Mouse (Mus musculus) kidney, embryonic 15.5 days (tissue): ENCODE measurements around the gene Prc1. TPM values are rescaled to one million over a fixed set of nuclear protein-coding genes. Genes with fewer than 3 reads are reported as not detected.

Source experiments
- ATAC-seq: fragments of 200-750 bp; cut with Nextera tagmentation; replicated peaks from 2 replicates; pipeline ENCODE4 v1.8.0; 2017; ENCODE audit warnings: moderate TSS enrichment; ENCODE audit not compliant: low FRiP score
- H3K27ac ChIP-seq: fragments of 300-500 bp; sonication (generic); 2 replicates; pipeline ENCODE4 v1.5.1; 2015; ENCODE audit warnings: mild to moderate bottlenecking, inconsistent platforms
- H3K27me3 ChIP-seq: fragments of 300-500 bp; sonication (generic); 2 replicates; pipeline ENCODE4 v1.6.1; 2015; ENCODE audit warnings: inconsistent platforms
- H3K36me3 ChIP-seq: fragments of 300-500 bp; sonication (generic); 2 replicates; pipeline ENCODE4 v1.6.1; 2015; ENCODE audit warnings: inconsistent platforms
- H3K4me1 ChIP-seq: fragments of 300-500 bp; sonication (generic); 2 replicates; pipeline ENCODE4 v1.6.1; 2015; ENCODE audit warnings: inconsistent platforms
- H3K4me2 ChIP-seq: fragments of 300-500 bp; sonication (generic); 2 replicates; pipeline ENCODE4 v1.6.1; 2015; ENCODE audit warnings: moderate library complexity, mild to moderate bottlenecking, inconsistent platforms
- H3K4me3 ChIP-seq: fragments of 300-500 bp; sonication (generic); replicated peaks from 2 replicates; pipeline ENCODE4 v1.5.1; 2015; ENCODE audit warnings: mild to moderate bottlenecking, inconsistent platforms
- H3K9ac ChIP-seq: fragments of 300-500 bp; sonication (generic); 2 replicates; pipeline ENCODE4 v1.6.1; 2015; ENCODE audit warnings: mild to moderate bottlenecking, inconsistent platforms
- H3K9me3 ChIP-seq: fragments of 300-500 bp; sonication (generic); replicated peaks from 2 replicates; pipeline ENCODE4 v1.6.1; 2016; ENCODE audit warnings: inconsistent platforms
- WGBS: fragments of 180-500 bp; shearing (Covaris S2); methylation state at CpG from one replicate; pipeline ENCODE4 v1.1.7; 2015; ENCODE audit warnings: mixed read lengths; 5-methylcytosine and 5-hydroxymethylcytosine counted together
- polyA plus RNA-seq: library from polyadenylated mRNA; unstranded; fragments of >200 nt; fragmentation: Nextera tagmentation; extraction: Ambion mirVana; gene quantifications from 2 replicates; pipeline ENCODE4 v1.2.1, GENCODE M21; 2015

The Prc1 gene
- polyA plus RNA-seq, 1 experiment from 2014 or later: 150 TPM

DNA sequence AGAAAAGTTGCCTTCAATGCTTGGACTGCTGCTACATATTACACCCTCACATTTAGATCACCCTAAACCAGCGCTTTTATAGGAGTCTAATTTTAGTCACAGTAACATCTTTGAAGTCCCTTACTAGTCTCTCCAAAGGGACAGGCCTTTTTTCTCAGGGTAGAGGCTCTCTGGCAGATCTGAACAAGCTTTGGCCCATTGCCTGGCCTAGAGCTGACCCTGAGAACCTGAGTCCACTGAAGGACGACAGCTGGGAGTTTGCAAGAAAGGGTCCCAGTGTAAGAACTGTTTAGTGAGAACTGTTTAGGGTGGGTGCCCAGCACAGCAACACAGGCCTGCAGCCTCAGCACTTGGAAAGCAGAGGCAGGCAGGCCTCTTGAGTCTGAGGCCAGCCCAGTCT is 71.5 kb downstream of the Prc1 start:
- no peak for ATAC-seq
- H3K27me3 ChIP-seq: no peaks in the 10 kb centered on the region

More for the DNA sequence above, 71.5 kb downstream of the Prc1 start:
- WGBS: 66% methylated on average over 2 of the region's 2 CpGs
- H3K27ac ChIP-seq: no peak overlapping the region
- H3K9ac ChIP-seq: no peak overlapping the region
- H3K4me3 ChIP-seq: no peak overlapping the region
- H3K9me3 ChIP-seq: no peaks in the 10 kb centered on the region
- no peak overlapping the region for H3K4me2 ChIP-seq
- H3K4me1 ChIP-seq: peaks cover 22% of the 10 kb centered on the region
- peaks cover 75% of the 10 kb centered on the region for H3K36me3 ChIP-seq

Other genes starting within 250 kb of the Prc1 start
- gene Idh2, start 179.1 kb upstream of the Prc1 start, polyA plus RNA-seq: 633 and 674 TPM in 2 replicates
- 17.1 and 21.9 TPM in 2 replicates for gene Sema4b, start 107.6 kb upstream of the Prc1 start, polyA plus RNA-seq
- gene Cib1, start 61.6 kb upstream of the Prc1 start, polyA plus RNA-seq: 108 and 122 TPM in 2 replicates
- 3.5 and 3.9 TPM in 2 replicates for gene Gdpgp1, start 61.6 kb upstream of the Prc1 start, polyA plus RNA-seq
- 1.2 and 2.1 TPM in 2 replicates for gene Ttll13, start 48.1 kb upstream of the Prc1 start, polyA plus RNA-seq
- gene Ngrn, start 33.2 kb upstream of the Prc1 start, polyA plus RNA-seq: 47.5 and 48.3 TPM in 2 replicates
- gene Vps33b, start 24.8 kb upstream of the Prc1 start, polyA plus RNA-seq: 14.6 and 15.4 TPM in 2 replicates
- gene Rccd1, start 30.0 kb downstream of the Prc1 start, polyA plus RNA-seq: 9.5 and 12.3 TPM in 2 replicates
- gene Unc45a, start 46.6 kb downstream of the Prc1 start, polyA plus RNA-seq: 38.9 and 41.1 TPM in 2 replicates
- 18.9 and 21.1 TPM in 2 replicates for gene Hddc3, start 48.7 kb downstream of the Prc1 start, polyA plus RNA-seq
- 16.2 and 20.8 TPM in 2 replicates for gene Man2a2, start 76.9 kb downstream of the Prc1 start, polyA plus RNA-seq
- gene Fes, start 93.5 kb downstream of the Prc1 start, polyA plus RNA-seq: 14.9 and 18.5 TPM in 2 replicates
- gene Furin, start 111.0 kb downstream of the Prc1 start, polyA plus RNA-seq: 12.9 and 13.5 TPM in 2 replicates
- gene Blm, start 240.7 kb downstream of the Prc1 start, polyA plus RNA-seq: 26.8 and 27.1 TPM in 2 replicates